In genomic region chr9:44604290-44604778, GRCm38 (mm10) we compare ENCODE assay signal across 7 mouse cellular contexts. TPM values are rescaled to one million over a fixed set of nuclear protein-coding genes. Genes with fewer than 3 reads are reported as not detected.
DNase-seq lines count a peak whose midpoint lies in the region; ATAC-seq and TF ChIP-seq lines count a peak whose summit lies in the region.

No protein-coding gene starts in this region.

- no peaks in the 10 kb centered on the region for H3K27me3 ChIP-seq in embryonic facial prominence, embryonic 12.5 days
- no peaks in the 10 kb centered on the region for H3K27me3 ChIP-seq in heart, adult 2 months (ENCODE audit: control insufficient read depth, insufficient read depth, low read length)
- no peaks in the 10 kb centered on the region for H3K27me3 ChIP-seq in limb, embryonic 13.5 days
- no peaks in the 10 kb centered on the region for H3K27me3 ChIP-seq in midbrain, embryonic 15.5 days (replicated peaks)
- H3K27me3 ChIP-seq in spleen, adult 2 months (ENCODE audit: control insufficient read depth, insufficient read depth, low read length), result no peaks in the 10 kb centered on the region

- TF ChIP-seq EP300 in heart, adult 2 months (IDR thresholded peaks at IDR 0.05; ENCODE audit: insufficient read depth, low read depth, low read length), result 0 out of 2 replicates have a peak, but pooled peaks have one; percentile 11

- H3K4me1 ChIP-seq in embryonic facial prominence, embryonic 12.5 days, result peaks cover 18% of the 10 kb centered on the region
- H3K4me1 ChIP-seq in heart, adult 2 months (ENCODE audit: control insufficient read depth, insufficient read depth, low read length), result peaks cover 14% of the 10 kb centered on the region
- H3K4me1 ChIP-seq in limb, embryonic 13.5 days, result peaks cover 32% of the 10 kb centered on the region
- peaks cover 42% of the 10 kb centered on the region for H3K4me1 ChIP-seq in midbrain, embryonic 15.5 days
- H3K4me1 ChIP-seq in spleen, adult 2 months (ENCODE audit: control insufficient read depth, insufficient read depth, insufficient read length), result peaks cover 11% of the 10 kb centered on the region

- no peak for TF ChIP-seq CTCF in heart, adult 2 months (IDR thresholded peaks at IDR 0.05)
- TF ChIP-seq CTCF in spleen, adult 2 months (IDR thresholded peaks at IDR 0.05; ENCODE audit: extremely low read depth, insufficient read depth, insufficient read length, insufficient replicate concordance), result no peak

- peak; percentile 59 to 63 for DNase-seq in adrenal gland, postnatal 4 days (ENCODE audit: low spot score in 2 of 2)
- peak; percentile 89 for DNase-seq in heart, adult 2 months
- DNase-seq in kidney, adult 8-10 months, result peak; percentile 69 to 72
- peak; percentile 53 to 76 for DNase-seq in spleen, adult 2 months (ENCODE audit: low read depth in 1 of 2, low spot score in 2 of 2)

- H3K9me3 ChIP-seq in embryonic facial prominence, embryonic 12.5 days, result no peaks in the 10 kb centered on the region
- no peaks in the 10 kb centered on the region for H3K9me3 ChIP-seq in limb, embryonic 13.5 days
- H3K9me3 ChIP-seq in midbrain, embryonic 15.5 days, result no peaks in the 10 kb centered on the region

- peak; percentile 56; the same call in 1 of the 2 replicates for TF ChIP-seq POLR2A in heart, adult 2 months (IDR thresholded peaks at IDR 0.05; ENCODE audit: insufficient read depth, low read depth, low read length)
- peak; percentile 79 for TF ChIP-seq POLR2A in spleen, adult 2 months (IDR thresholded peaks at IDR 0.05; ENCODE audit: low read depth, low read length)

- H3K79me2 ChIP-seq in heart, adult 2 months (replicated peaks; ENCODE audit: control insufficient read depth, insufficient read depth, low read length), result peaks cover 12% of the 10 kb centered on the region

- peak; percentile 62 for ATAC-seq in embryonic facial prominence, embryonic 12.5 days (ENCODE audit: insufficient number of reproducible peaks, insufficient read depth, low FRiP score, low TSS enrichment)
- ATAC-seq in limb, embryonic 13.5 days (ENCODE audit: low FRiP score, low read depth), result peak; percentile 58
- ATAC-seq in midbrain, embryonic 15.5 days (replicated peaks), result peak; percentile 79

- H3K4me2 ChIP-seq in embryonic facial prominence, embryonic 12.5 days (replicated peaks), result peak overlapping the region; percentile 77
- H3K4me2 ChIP-seq in limb, embryonic 13.5 days (replicated peaks), result peak overlapping the region; percentile 79
- H3K4me2 ChIP-seq in midbrain, embryonic 15.5 days, result peak overlapping the region; percentile 97

- intact Hi-C loops in heart, adult 2 months (cut with DNase I), result loop anchor here (2.0 kb wide), 2 partner anchors 16 to 94 kb away; no protein-coding TSS in a partner anchor

- WGBS in embryonic facial prominence, embryonic 12.5 days, result under 1% methylated on average over 52 of the region's 65 CpGs
- under 1% methylated on average over 40 of the region's 65 CpGs for whole genome bisulfite sequencing in heart, adult 2 months
- WGBS in limb, embryonic 13.5 days, result under 1% methylated on average over 53 of the region's 65 CpGs
- under 1% methylated on average over 53 of the region's 65 CpGs for WGBS in midbrain, embryonic 15.5 days
- WGBS in spleen, adult 2 months, result under 1% methylated on average over 48 of the region's 65 CpGs

- peak overlapping the region; percentile 96 for H3K4me3 ChIP-seq in embryonic facial prominence, embryonic 12.5 days
- H3K4me3 ChIP-seq in heart, adult 2 months, result peak overlapping the region; percentile 64
- H3K4me3 ChIP-seq in limb, embryonic 13.5 days, result peak overlapping the region; percentile 98
- peak overlapping the region; percentile 99 for H3K4me3 ChIP-seq in midbrain, embryonic 15.5 days
- peak overlapping the region; percentile 100 for H3K4me3 ChIP-seq in spleen, adult 2 months (ENCODE audit: extremely low read depth, insufficient read depth, insufficient read length)

- peaks cover 21% of the 10 kb centered on the region for H3K36me3 ChIP-seq in embryonic facial prominence, embryonic 12.5 days
- H3K36me3 ChIP-seq in heart, adult 2 months (ENCODE audit: control insufficient read depth, insufficient read depth, low read length), result peaks cover 27% of the 10 kb centered on the region
- peaks cover 22% of the 10 kb centered on the region for H3K36me3 ChIP-seq in limb, embryonic 13.5 days
- H3K36me3 ChIP-seq in midbrain, embryonic 15.5 days (replicated peaks), result peaks cover 3% of the 10 kb centered on the region; the same call in 1 of the 2 replicates
- peaks cover 20% of the 10 kb centered on the region for H3K36me3 ChIP-seq in spleen, adult 2 months (ENCODE audit: control insufficient read depth, insufficient read depth, low read length)

- peak overlapping the region; percentile 99 for H3K27ac ChIP-seq in embryonic facial prominence, embryonic 12.5 days
- peak overlapping the region; percentile 100 for H3K27ac ChIP-seq in heart, adult 2 months
- peak overlapping the region; percentile 99 for H3K27ac ChIP-seq in limb, embryonic 13.5 days
- H3K27ac ChIP-seq in midbrain, embryonic 15.5 days, result peak overlapping the region; percentile 100
- peak overlapping the region; percentile 100 for H3K27ac ChIP-seq in spleen, adult 2 months (ENCODE audit: insufficient read depth, low read length)

- peak overlapping the region; percentile 100 for H3K9ac ChIP-seq in embryonic facial prominence, embryonic 12.5 days
- peak overlapping the region; percentile 99 for H3K9ac ChIP-seq in heart, adult 2 months (ENCODE audit: low read depth, low read length)
- H3K9ac ChIP-seq in limb, embryonic 13.5 days, result peak overlapping the region; percentile 100
- peak overlapping the region; percentile 100 for H3K9ac ChIP-seq in midbrain, embryonic 15.5 days

RNA-seq across cellular contexts. Expression of gene Ddx6, which starts 0.4 kb away (rescaled TPM):
- 100 to 1,000 TPM; 146 to 157 TPM for total RNA-seq in adrenal gland, postnatal 4 days (2021)
- polyA plus RNA-seq in embryonic facial prominence, embryonic 12.5 days (2016; fragmentation: Nextera tagmentation; extraction: Ambion mirVana), result 28.3 and 28.8 TPM in 2 replicates
- 10 to 100 TPM; 75.6 to 88.4 TPM for total RNA-seq in heart, adult 2 months (2021)
- 14.3 and 26.7 TPM in 2 replicates for polyA plus RNA-seq in heart, adult 2 months (2012; rRNA removed)
- 25.8 and 26.0 TPM in 2 replicates for polyA plus RNA-seq in limb, embryonic 13.5 days (2015; fragmentation: Nextera tagmentation; extraction: Ambion mirVana)
- 20.7 and 22.6 TPM in 2 replicates for polyA plus RNA-seq in midbrain, embryonic 15.5 days (2015; fragmentation: Nextera tagmentation; extraction: Ambion mirVana)
- 15.3 and 17.3 TPM in 2 replicates for polyA plus RNA-seq in spleen, adult 2 months (2012; rRNA removed)

RNA-seq across cellular contexts. Expression of gene Cxcr5, which starts 42.7 kb away (rescaled TPM):
- total RNA-seq in adrenal gland, postnatal 4 days (2021), result under 1 TPM in 1 of 2 experiments, not detected in 1; 0.23 TPM
- polyA plus RNA-seq in embryonic facial prominence, embryonic 12.5 days (2016; fragmentation: Nextera tagmentation; extraction: Ambion mirVana), result 0.08 TPM in 1 of 2 replicates, not detected in the other
- total RNA-seq in heart, adult 2 months (2021), result under 1 TPM; 0.41 to 0.42 TPM
- 0.59 and 1.7 TPM in 2 replicates for polyA plus RNA-seq in heart, adult 2 months (2012; rRNA removed)
- 0.09 TPM in 1 of 2 replicates, not detected in the other for polyA plus RNA-seq in limb, embryonic 13.5 days (2015; fragmentation: Nextera tagmentation; extraction: Ambion mirVana)
- not detected in 2 replicates for polyA plus RNA-seq in midbrain, embryonic 15.5 days (2015; fragmentation: Nextera tagmentation; extraction: Ambion mirVana)
- polyA plus RNA-seq in spleen, adult 2 months (2012; rRNA removed), result 133 and 154 TPM in 2 replicates

Comparison
In these comparisons a context has a peak if more than half of its experiments do, and no peak if none do; other contexts are left out.
1. Peak in every context shown above with its lines: DNase-seq, ATAC-seq, H3K4me3 ChIP-seq and H3K27ac ChIP-seq.
2. RNA of gene Cxcr5, which starts 42.7 kb away (polyA plus RNA-seq): 133 to 154 TPM in spleen, adult 2 months; 0.59 to 1.7 TPM in heart, adult 2 months, 0.09 TPM in limb, embryonic 13.5 days, 0.08 TPM in embryonic facial prominence, embryonic 12.5 days and not detected in midbrain, embryonic 15.5 days; every median in the first group is over 10 times any median in the second.